Mouse (Mus musculus) liver, adult 2 months (tissue): ENCODE measurements around the gene Vmp1.

Source experiments
- CTCF ChIP-seq: fragments of 200-500 bp; IDR thresholded peaks from 2 replicates; pipeline ENCODE4 v1.5.1; 2011; ENCODE audit warnings: low read depth, low read length, control low read depth
- POLR2A ChIP-seq: fragments of 200-500 bp; IDR thresholded peaks from 2 replicates; pipeline ENCODE4 v1.6.1; 2011; ENCODE audit warnings: low read length, control low read depth; ENCODE audit not compliant: insufficient read depth; ENCODE audit errors: extremely low read depth

- TF ChIP-seq CTCF: no peak
- no peak for TF ChIP-seq POLR2A
These were observed 111.8 kb downstream of the Vmp1 start for GRCm38 (mm10) chr11:86571871-86572270.
